Mouse (Mus musculus): Measurements from ENCODE around the gene Rhov.

Gene Rhov

GRCm38 (mm10) chr2:119270643-119271331, at the start of gene Rhov:
Rhov (minus strand) TSS chr2:119271272.
- peak; percentile 70 for DNase-seq

DNA sequence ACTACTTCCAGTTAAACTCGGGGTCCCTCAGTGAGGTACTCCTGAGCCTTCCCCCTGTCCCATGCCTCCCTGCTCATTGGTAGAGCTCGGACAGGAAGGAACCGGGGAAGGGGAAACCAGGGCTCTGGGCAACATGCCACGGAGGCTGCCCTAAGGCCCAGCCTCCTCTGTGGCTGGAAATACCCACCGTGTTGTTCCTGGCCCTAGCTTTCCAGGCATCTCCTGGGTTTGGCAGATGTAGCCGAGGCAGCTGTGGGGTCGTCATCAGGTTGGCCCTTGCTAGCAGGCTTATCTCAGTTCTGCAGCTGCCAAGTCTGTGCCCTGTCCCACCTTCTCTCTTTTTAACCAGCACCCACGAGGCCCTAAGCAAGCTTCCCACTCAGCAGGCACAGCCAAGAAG, 49.5 kb upstream of the Rhov start:
- DNase-seq: no peak

DNA sequence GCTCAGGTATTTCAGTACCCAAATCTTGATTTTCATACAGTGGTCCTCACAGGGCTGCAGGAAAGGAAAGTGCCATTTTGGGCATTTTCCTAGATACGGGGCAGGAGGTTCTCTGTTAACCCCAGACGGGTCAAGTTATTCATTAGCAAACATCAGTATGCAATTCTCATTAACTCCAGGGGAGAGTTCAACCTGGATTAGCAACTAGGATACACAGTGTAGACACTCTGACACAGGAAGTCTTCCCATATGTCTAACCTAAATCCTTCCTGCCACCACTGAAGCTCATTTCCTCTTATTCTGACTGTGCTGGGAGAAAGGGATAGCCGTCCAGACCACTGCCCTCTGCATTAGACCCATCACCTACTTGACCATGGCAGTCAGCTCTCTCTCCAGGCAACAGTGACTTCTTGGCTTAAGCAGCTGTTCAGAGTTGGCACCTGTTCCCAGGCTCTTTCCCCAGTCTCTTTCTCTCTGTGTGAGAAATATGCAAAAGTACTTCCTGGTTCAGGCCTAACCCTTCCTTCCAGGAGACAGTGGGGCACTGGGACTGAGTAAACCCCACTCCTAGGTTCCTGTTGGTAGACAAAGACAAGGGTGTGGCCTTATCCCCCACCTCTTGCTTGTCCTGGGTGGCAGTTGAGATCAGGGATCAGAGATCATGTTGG, 47.1 kb upstream of the Rhov start:
- DNase-seq: no peak

DNA sequence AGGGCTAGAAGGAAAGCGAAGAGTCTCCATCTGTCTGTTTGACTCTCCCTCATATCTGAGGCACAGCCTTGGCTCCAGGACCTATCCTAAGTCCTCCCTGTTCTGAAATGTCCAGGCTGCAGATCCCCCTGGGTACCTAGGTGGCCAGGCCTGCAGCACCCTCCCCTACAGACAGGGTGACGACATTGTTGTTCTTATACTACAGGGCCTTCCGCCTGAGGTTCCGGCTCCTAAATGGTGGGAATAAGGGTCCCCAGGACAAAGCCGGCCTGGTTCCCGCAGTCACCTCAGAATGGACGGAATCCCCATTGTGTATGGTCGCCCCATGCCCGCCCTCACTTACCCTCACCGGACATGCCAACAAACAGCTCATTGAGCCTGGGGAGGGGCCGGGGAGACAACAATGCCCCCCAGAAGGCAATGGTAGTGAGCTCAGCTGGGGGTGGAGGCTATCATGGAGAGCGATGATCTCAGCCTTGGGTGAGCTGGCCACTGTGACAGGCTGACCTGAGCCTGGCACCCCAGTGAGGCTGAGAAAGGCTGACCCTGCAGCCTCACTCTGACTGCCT, 43.8 kb upstream of the Rhov start:
- no peak for DNase-seq

DNA sequence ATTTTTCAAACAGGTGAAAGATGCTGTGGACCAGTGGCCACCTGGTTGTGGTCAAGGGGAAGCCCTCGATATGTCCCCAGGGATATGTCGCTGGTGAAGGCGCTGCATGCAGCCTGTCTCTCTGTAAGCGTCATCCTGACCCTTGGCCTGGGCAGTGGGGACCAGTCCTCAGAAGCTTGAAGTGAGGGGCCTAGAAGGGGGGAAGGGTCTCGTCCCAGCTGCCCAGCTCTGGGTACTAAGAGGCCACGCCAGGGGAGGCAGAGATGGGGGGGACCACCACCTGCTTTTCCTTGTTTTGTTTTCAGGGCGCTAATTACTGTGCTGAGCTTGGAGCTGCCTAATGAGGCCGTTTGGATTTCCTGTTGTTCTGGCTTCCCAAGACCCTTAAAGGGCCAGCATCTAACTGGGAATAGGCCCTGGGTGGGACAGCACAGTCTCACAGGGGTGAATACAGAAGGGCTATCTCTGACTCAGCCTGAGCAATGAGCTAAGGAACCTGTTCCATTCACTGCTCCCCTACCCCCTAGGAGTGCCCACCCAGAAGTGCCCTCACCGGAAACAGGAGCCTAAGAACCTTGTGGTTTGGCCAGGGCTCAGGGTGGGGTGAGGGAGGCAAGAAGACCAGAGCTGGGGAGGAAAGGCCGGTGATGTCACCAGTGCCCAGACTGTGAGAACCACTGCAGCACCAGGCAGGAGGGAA, 42.9 kb upstream of the Rhov start:
- DNase-seq: no peak

- no peak for DNase-seq
Observed at GRCm38 (mm10) chr2:119312380-119312958, 41.4 kb upstream of the Rhov start.

DNA sequence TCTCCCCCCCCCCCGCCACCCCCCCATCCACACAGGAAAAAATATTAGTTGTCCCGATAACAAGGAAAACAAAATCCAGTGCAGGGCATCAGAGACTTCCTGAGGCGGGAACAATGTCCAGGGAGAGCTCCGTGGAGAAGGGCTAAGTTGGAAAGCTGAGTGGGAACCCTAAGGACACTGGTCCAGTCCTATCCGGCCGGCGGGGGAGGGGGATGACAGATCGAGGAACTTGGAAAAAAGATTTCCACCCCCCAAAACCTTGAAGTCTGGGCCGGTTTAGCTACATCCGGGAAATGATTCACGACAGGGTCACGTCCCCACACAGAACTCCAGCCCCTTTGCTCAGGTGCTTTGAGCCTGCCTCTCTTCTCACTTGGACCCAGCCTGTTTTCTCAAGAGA, 40.5 kb upstream of the Rhov start:
- DNase-seq: no peak

- no peak for DNase-seq
Observed at GRCm38 (mm10) chr2:119304798-119305208, 33.7 kb upstream of the Rhov start.

DNA sequence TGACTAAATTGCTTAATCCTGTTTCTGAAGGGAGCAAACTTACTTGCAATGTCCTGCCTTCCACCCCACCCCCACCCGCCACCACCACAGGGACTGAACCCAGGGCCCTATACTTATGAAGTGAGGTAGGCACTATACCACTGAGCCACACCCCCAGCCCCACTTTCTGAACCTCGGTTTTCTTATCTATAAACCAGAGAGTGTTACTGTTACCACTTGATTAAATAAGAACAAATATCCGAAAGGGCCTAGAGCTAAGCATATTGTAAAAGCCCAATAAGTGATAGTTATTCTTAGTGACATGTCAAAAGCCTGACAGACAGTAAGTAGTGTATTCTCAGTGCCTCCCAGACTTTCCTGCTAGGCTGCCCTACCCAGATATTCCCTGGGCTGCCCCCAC, 33.3 kb upstream of the Rhov start:
- DNase-seq: no peak

- no peak for DNase-seq
Observed at GRCm38 (mm10) chr2:119302876-119303275, 31.8 kb upstream of the Rhov start.

- DNase-seq: peak; percentile 70
Observed at GRCm38 (mm10) chr2:119300819-119301493, 29.9 kb upstream of the Rhov start.

DNA sequence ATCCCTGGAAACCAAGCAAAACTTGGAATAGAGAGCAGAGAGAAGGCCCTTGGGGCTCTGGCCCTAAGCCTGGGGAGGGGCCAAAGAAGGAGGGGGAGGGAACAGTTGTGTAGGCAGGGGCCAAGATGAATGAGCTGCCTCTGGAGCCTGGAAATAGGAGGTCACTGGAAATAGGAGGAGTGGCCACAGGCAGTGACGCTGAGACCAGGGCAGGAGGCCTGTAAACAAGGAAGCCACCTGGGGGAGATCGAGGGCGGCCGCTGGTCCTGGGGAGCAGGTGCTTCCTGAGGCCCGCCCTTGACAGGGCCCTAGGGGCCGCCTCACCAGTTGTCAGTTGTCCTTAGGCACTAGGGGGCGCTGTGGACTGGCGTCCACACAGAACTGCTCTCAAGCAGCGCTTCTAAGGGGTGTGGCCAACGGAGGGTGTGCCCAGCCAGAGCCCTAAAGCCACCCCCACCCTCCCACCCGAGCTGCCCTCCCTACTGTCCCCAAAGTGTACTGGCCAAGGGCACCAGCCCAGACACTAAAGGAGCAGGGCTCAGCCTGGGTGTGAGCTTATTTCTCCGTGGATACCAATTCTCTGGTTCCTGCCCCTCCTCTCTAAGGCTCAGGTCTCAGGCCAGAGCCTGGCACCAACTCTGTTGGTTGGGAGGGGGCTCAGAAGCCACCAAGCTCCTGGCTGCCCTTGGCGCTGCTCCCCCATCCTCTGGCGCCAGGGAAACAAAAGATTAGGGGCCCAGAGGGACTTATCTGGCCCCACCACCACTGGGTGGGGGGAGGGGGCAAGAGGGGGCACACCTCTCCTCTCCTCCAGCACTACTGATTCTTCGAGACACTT, 29.1 kb upstream of the Rhov start:
- DNase-seq: peak; percentile 88

DNA sequence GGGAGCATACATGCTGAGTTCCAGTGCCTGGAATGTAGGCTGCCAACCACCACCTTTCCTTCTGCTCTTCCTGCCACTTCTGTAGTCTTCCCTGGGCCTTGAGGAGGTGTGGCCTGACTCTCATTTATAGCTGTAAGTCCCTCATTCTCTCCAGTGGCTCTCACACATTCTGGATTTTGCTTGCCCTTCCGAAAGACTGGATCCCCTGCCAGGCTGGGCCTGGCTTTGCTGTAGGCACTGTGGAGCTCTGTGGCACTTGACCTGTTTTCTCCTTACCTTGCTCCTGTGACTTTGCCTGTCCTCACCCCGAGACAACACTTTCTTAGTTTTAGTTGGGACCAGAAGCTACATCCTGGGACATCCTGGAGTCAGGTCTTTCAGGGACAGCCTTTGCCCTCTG, 27.8 kb upstream of the Rhov start:
- DNase-seq: no peak

DNA sequence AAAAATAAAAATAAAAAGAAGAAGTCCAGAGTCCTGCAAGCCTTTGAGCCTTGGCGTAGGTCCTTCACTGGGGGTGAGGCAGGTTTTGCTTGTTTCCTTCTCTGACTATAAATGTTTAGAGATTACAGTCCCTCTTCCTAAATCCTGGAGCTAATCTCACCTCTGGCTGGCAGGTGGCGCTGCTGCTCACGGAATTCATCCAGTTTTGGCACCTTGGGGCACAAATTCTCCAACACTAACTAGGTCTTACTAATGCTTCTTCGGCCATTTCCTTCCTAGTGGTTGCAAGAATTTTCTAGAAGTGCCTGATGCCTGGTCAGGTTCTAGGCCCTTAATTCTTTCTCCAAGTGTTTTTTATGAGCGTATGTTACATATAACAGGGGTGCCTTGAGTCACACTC, 27.3 kb upstream of the Rhov start:
- peak; percentile 71 for DNase-seq

GRCm38 (mm10) chr2:119297506-119297905, 26.4 kb upstream of the Rhov start:
- no peak for DNase-seq

DNA sequence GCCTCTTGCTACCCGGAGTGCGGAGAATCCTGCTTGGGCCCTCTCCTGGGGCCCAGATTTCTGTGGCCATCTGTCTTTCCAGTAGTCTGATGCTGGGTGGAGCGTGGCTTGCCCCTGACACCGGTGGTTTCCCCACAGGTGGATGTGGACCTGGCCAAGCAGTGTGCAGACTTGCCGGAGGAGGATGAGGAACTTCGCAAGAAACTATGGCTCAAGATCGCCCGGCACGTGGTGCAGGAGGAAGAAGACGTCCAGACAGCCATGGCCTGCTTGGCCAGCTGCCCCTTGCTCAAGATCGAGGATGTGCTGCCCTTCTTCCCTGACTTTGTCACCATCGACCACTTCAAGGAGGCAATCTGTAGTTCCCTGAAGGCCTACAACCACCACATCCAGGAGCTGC, 25.7 kb upstream of the Rhov start:
- DNase-seq: no peak

- no peak for DNase-seq
Observed at GRCm38 (mm10) chr2:119294411-119294810, 23.3 kb upstream of the Rhov start.

DNA sequence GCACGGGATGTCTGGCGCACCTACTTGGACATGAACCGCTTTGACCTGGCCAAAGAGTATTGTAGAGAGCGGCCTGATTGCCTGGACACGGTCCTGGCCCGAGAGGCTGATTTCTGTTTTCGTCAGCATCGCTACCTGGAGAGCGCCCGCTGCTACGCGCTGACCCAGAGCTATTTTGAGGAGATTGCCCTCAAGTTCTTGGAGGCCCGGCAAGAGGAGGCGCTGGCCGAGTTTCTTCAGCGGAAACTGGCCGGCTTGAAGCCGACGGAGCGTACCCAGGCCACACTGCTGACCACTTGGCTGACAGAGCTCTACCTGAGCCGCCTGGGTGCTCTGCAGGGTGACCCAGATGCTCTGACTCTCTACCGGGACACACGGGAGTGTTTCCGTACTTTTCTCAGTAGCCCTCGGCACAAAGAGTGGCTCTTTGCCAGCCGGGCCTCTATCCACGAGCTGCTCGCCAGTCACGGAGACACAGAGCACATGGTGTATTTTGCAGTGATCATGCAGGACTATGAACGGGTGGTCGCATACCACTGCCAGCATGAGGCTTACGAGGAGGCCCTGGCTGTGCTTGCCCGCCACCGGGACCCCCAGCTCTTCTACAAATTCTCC, 22.8 kb upstream of the Rhov start:
- DNase-seq: no peak

DNA sequence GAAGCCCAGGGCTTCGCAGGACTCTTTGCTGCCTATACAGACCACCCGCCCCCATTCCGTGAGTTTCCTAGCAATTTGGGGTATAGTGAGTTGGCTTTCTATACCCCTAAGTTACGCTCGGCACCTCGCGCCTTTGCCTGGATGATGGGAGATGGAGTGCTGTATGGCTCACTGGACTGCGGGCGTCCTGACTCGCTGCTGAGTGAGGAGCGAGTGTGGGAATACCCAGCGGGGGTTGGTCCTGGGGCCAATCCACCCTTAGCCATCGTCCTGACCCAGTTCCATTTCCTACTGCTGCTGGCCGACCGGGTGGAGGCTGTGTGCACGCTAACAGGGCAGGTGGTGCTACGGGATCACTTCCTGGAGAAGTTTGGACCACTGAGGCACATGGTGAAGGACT, 22.2 kb upstream of the Rhov start:
- DNase-seq: no peak

DNA sequence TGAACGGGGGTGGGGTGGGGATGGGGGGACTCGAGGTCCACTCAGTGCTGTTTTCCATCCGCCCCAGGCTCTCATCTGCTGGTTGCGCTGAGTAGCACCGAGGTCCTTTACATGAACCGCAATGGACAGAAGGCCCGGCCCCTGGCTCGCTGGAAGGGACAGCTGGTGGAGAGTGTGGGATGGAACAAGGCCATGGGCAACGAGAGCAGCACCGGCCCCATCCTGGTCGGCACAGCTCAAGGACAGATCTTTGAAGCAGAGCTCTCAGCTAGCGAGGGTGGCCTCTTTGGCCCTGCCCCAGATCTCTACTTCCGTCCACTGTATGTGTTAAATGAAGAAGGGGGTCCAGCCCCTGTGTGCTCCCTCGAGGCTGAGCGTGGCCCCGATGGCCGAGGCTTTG, 21.8 kb upstream of the Rhov start:
- DNase-seq: no peak

DNA sequence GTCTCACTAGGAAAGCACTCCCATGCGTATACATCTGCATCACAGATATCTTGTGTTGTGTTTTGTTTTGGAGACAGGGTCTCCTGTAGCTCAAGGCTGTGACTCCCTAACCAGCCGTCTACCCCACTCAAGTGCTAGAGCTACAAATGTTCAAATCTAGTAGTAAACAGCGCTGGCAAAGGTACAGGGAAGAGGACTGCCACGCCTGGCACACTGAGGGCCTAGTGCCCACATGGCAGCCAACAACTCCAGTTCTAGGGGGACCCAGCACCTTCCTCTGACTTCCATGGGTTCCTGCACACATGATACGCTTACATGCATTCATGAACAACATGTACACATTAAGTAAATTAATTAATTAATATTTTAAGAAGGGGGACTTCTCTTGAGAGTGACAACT, 21.2 kb upstream of the Rhov start:
- DNase-seq: no peak

DNA sequence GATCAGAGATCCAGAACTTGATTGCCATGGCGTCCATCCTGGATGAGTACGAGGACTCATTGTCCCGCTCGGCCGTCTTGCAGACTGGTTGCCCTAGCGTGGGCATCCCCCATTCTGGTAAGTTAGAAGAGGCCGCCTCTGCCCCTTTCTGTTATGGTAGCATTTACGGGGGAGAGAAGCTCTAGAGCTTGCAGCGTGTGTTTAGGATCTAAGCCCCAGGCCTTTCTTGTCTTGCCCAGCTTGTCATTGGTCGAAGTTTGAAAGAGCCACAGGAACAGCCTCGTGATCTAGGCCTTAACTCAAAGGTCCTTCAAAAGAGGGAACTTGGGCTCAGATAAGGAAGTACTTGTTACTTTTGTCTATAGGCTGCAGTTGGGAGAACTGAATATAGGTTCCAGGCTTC, 17.9 kb upstream of the Rhov start:
- peak; percentile 21 for DNase-seq
